Mouse (Mus musculus) thymus, postnatal 14 days (tissue): ENCODE measurements around the gene 4933402N03Rik.
A peak's percentile ranks its signal among the peaks of the same experiment; 100 is the strongest.

Source experiments
- DNase-seq: peaks from one replicate; pipeline ENCODE4 v3.0.0; 2021

4933402N03Rik gene

DNA sequence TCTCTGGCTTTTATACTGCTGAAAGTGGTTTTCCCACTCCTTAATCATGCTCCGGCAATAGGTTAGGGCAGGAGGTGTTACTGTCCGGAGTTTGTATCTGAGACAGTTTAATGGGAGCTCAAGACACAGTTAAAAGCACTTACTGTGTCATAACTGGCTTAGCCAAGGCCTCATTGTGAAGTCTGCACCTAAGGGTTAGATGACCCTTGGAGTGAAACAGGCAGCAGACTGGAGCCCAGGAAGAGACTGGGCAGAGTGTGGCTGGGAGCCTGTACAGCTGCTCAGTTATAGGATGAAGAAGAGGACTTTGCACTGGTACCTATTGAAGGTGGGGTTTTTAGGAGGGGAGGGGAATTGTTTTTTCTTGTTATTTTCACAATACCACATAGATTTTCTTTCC, at the start of gene 4933402N03Rik:
TSS of gene 4933402N03Rik (minus strand) at position 101 of the 400 bp plus-strand sequence.
- DNase-seq: no peak

DNA sequence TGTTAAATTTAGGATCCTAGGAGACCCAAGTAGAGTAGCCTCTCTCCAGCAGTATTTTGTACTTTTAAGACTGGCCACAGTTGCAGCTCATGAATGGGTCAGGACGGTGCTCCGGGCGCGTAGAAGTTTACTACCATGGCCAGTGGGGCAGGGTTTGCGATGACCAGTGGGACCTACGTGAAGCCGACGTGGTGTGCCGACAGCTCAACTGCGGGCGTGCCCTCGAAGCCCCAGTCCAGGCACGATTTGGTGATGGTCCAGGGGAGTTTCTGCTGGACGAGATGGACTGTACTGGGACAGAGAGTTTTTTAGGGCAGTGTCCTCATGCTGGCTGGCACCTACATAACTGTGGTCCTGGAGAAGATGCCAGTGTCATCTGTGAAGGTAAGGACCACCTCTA, 41.9 kb upstream of the 4933402N03Rik start:
- DNase-seq: no peak

DNA sequence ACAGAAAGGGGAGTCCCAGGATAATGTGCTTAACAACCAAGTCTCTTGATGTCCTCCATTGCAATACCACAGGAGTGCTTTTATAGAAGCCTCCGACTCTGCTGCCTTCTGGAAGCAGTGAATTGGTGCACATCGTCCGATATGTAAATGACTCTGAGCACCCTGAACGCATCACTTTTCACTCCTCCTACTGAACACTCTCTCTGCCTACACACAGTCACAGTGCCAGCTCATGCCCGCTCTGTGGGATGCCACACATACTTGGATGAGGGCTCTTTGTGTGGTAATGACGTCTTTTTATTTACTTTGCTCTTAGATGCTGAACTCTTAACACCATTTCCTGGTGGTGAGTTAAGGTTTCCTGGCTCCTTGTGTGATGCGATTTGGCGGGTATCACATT, 40.9 kb upstream of the 4933402N03Rik start:
- no peak for DNase-seq

DNA sequence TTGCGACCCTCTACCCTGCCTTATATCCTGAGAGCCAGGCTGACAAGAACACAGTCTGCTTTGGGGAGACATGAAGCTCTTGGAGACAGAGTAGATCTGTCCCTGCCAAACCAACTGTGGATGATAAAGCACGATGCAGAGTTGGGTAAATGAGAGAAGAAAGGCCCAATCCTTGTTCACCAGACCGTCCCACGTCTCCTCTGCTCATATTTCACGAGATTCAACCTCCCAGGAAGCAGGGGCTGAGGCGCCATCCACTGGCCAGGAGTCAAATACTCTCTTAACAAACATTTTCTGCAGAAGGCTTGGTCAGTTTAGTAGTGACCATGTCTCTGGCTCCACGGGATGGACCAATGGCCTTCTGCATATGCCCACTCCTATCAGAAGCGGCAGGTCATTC, 38.2 kb upstream of the 4933402N03Rik start:
- no peak for DNase-seq

DNA sequence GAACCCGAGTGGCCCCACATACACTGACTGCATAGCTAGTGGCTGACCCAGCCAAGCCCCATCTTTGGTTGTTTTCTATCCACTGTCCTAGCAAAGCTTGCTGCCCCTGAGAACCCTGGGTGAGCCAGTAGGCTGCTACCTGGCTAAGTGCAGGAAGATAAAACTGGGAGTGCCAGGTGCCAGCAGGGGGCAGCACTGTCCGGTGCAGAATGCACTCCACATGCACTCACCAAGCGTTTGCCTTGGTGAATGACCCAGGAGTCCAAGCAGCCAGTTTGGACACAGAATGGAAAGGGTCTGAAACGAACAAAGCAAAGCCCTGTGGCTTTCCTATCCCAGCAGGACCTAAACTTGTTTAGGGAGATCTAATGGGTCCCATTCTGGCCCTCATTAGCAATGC, 36.6 kb upstream of the 4933402N03Rik start:
- DNase-seq: peak; percentile 75

DNA sequence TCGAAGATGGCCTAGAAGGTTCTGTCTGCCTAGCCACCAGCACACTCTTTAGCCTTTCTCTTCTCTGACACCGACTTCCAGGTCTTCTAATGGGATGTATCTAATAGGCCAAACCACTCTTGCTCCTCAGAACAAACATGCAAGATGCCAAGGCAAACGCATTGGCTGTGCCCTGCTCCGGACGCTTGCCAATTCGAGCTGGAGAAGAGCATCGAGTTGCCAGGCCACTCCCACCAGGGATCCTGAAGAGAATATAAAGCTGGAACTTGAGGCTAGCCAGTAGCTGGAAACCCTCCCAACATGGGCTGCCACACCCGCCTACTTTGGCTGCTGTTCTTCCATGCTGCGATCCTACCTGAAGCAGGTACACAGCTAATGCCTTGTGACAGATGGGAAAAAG, 28.0 kb upstream of the 4933402N03Rik start, which contains the start of gene 5430419D17Rik:
TSS of gene 5430419D17Rik (plus strand) at position 282 of the 400 bp plus-strand sequence.
- no peak for DNase-seq

DNA sequence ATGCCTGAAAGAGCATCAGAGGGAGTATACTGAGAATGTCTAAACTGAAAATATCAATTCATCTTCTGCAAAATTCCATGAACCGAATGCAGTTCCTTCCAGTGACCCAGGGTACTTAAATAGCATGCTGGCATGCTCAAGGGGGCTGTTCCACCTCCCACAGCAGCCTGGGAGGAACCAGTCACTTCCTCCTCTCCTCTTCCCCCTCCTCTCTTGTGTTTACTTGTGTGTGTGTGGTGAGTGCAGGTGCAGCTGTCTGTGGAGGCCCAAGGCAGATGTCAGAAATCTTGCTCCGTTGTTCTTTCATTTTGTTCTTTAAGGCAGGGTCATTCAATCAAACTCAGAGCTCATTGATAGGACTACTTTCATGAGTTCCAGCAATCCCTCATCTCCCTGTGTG, 23.0 kb upstream of the 4933402N03Rik start:
- peak; percentile 65 for DNase-seq

DNA sequence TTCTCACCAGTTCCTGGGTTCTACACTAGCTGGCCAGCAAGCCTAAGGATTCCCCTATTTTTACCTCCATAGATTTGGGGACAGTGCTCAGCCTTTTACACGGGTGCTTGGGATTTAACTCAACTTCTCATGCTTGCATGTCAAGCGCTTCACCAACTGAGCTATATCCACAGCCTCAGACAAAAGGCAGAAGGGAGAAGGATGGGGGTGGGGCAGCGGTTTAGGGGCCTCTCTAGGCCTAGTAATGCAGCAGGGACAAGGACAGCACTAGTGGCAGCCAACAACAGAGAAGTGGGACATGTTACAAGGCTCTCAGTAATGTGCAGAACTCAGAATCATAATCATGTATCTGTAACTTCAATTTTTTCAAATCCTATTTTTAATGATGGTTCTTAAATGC, 21.7 kb upstream of the 4933402N03Rik start:
- peak; percentile 58 for DNase-seq

DNA sequence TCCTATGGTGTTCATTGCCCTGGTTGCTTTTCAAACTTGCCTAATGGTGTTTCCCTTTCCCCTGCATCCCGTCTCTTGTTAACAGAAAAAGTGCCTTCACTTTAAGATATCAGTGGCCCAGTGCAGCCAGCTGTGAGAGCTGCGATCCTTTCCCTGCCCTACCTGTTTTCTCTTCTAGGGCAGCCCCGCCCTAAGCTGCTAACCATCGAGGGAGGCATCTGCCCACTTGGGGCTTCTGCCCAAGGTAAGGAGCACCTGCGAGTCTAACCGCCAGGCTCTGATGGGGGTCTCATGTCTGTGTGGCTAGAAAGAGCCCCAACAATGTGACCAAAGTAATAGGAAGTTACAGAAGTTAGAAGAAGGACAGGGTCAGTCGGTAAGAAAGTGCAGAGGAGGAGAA, 16.1 kb upstream of the 4933402N03Rik start:
- no peak for DNase-seq

DNA sequence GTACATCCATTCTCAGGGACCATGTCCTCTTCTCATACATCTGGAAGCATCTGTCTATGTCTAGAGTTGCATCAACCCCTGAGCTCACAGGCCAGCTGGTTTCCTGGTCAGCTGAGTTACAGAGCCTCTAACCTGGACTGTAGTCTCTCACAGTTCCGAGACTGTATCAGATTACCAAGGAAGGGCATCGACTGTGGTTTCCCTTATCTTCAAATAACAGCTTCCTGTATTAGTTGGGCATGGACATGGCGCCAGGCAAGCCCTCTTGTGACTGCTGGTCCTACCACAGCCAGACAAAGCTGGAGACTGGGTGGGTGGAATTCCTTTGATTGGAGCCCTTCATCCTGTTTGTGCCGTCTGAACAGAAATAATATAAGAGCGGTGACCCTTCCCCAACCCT, 6.9 kb upstream of the 4933402N03Rik start:
- no peak for DNase-seq

DNA sequence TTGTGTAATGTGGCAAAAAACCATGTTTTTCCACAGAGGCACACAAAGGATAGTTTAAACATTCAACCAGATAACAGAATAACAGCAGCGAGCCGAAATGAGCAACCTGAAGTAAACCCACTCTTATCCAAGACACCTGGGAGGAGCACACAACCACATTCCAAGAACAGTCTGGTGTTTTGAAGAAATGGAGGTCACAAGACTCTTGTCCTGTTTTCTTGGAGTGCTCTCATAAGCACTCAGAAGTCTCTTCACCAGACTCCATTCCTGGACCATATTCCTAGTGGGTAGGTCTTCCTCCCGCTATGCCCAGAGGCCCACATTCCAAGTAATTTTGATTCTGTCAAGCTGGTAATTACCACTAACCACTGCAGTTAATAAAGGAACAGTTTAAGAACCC, 4.1 kb upstream of the 4933402N03Rik start:
- no peak for DNase-seq

DNA sequence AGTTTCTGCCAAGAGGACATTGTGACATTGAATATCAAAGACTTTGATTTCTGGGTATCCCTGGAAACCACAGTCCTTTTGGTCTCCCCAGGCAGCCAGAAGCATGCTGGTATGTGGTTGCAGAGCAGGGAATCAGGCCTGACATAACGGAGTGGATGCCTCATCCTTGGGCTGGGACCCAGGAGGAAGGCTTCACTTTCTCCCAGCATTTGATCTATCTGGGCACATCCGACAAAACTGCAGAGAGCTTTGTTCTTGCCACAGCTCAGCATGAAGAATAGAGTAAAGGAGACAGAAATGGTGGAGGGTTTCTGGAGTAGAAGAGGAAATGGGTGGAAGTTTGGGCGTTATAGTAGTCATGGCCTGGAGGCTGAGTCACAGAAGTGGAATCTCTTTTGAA, 12.9 kb downstream of the 4933402N03Rik start:
- no peak for DNase-seq

DNA sequence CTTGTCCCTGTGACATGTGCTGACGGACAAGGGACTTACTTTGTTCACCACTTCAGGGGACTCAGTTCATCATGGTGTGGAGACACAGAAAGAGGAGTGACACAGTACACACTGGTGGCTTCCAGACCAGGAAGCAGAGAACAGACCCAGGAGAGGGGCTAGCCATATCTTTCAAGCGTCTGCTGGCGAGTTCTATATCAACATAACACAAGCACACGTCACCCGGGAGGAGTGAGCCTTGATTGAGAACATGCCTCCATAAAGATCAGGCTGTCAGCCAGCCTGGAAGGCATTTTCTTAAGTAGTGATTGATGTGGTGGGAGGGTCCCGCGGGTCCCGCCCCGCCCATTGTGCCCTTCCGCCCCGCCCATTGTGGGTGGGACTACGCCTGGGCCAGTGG, 16.1 kb downstream of the 4933402N03Rik start:
- DNase-seq: no peak

DNA sequence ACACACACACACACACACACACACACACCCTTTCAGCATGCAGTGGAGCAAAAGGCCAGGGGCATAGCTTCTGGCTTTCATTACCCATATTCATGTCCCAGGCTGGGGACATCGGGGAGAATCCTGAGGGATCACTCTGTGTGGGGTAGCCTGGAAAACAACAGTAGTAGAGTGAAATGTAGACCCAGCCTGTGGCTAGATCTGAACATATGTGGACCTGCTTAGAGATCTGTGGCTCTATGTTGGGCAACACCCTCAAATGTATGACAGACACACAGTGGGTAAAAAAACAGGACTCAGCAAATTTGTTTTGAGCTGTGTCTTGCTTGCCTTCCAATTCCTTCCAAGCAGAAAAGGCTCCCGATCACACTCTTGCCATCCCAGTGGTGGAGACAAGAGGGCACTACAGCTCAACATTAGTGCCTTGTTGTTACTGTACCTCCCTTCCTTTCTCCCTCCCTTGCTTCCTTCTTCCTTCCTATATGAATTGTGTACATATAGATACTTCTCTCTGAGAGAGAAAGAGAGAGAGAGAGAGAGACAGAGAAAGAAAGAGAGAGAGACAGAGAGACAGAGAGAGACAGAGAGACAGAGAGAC, 23.8 kb downstream of the 4933402N03Rik start:
- DNase-seq: peak; percentile 14

DNA sequence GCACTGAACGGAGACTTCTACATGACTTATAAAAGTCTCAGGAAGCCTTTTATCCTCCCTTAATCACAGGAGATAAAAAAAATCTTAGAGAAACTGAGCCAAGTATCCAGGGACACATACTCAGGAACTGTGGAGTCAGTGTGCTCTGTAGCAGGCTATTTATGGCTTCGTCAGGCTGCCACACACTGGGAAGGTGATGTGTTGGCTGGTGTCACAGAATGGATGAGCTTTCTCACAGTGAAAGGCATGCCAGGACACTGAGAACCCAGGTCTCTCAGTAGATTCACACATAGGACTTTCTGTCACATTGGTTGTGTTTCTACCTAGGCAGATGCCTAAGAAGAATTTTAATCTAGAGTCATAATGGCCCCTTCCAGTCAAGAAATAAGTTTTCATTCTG, 31.7 kb downstream of the 4933402N03Rik start:
- DNase-seq: no peak

DNA sequence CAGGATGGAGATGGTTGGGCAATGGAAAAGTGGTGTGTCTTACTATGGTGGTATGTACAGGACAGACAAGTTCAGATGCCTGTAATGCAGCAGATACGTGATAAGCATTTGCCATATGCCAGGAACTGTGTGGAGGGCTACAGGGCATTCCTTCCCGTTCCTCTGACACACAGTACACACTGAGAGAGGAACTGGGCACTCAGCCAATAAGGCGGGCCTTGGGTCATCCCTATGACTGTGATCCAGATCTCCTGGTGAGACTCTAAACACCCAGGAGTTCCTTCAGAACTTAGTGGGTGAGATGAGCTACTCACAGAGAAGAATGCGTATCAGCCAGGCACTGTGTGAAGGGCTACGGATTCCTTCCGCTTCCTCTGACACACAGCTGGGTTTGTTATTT, 32.4 kb downstream of the 4933402N03Rik start:
- DNase-seq: no peak

DNA sequence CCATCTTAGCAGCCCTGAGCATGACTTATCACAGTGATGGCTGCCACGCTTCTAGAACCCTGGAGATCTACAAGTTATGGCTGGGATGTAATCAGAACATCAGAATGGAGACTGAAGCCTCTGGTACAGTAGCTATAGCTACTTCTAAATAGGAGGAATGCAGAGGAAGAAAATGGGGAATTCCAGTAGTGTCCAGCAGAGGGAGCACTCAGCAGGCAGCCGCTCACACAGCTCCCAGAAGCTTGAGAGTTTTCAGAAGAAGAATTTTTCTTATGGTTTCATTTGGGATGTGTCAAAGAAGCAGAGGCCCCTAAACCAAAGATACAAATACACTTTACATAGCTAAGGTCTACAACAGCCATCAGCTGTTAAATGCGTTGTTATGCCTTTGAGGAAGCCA, 33.6 kb downstream of the 4933402N03Rik start:
- peak; percentile 69 for DNase-seq
